Mouse (Mus musculus) splenic B cell, adult 2 months (primary cell): ENCODE measurements around the gene Zkscan5.
"Not testable (repeated sequence)": the region's sequence is repeated elsewhere in the genome, so short reads cannot be mapped to it uniquely, and the experiment has no call there.

Source experiments
- DNase-seq: peaks from one replicate; pipeline ENCODE4 v3.0.0-alpha.2; 2011; ENCODE audit warnings: low read depth, low spot score
- H3K27me3 ChIP-seq: 2 replicates; pipeline ENCODE4 v1.6.1; 2012; ENCODE audit warnings: mild to moderate bottlenecking, low read length, moderate library complexity, mixed read lengths; ENCODE audit not compliant: control insufficient read depth, poor library complexity, insufficient read depth, severe bottlenecking
- H3K36me3 ChIP-seq: 2 replicates; pipeline ENCODE4 v1.6.1; 2012; ENCODE audit warnings: mild to moderate bottlenecking, low read length, moderate library complexity, mixed read lengths; ENCODE audit not compliant: control insufficient read depth, poor library complexity, insufficient read depth, severe bottlenecking

The Zkscan5 gene

GRCm38 (mm10) chr5:145229283-145229682 lies 24.9 kb downstream of the Zkscan5 start:
- DNase-seq, H3K27me3 ChIP-seq, H3K36me3 ChIP-seq: not testable (repeated sequence)

GRCm38 (mm10) chr5:145230641-145231040 lies 26.3 kb downstream of the Zkscan5 start:
- H3K27me3 ChIP-seq, result no peaks in the 10 kb centered on the region
- no peak for DNase-seq
- 0 out of 2 replicates have a peak, but pooled peaks cover 3% of the 10 kb centered on the region for H3K36me3 ChIP-seq

GRCm38 (mm10) chr5:145231367-145231871 lies 27.1 kb downstream of the Zkscan5 start, which contains the start of gene Zfp655:
Gene Zfp655 (plus strand): TSS chr5:145231715.
- Histone ChIP-seq H3K27me3 (no peaks in the 10 kb centered on the region), H3K36me3 (peaks cover 5% of the 10 kb centered on the region; the same call in 1 of the 2 replicates)
- DNase-seq, result peak; percentile 98

GRCm38 (mm10) chr5:145231893-145232411 lies 27.6 kb downstream of the Zkscan5 start:
- no peak for DNase-seq
- Histone ChIP-seq H3K27me3 (no peaks in the 10 kb centered on the region), H3K36me3 (peaks cover 6% of the 10 kb centered on the region)

- Histone ChIP-seq H3K27me3 (no peaks in the 10 kb centered on the region), H3K36me3 (peaks cover 10% of the 10 kb centered on the region)
- peak; percentile 70 for DNase-seq
These were observed 30.3 kb downstream of the Zkscan5 start for GRCm38 (mm10) chr5:145234636-145235035.

- Histone ChIP-seq H3K36me3 (peaks cover 12% of the 10 kb centered on the region; the same call in 1 of the 2 replicates), H3K27me3 (no peaks in the 10 kb centered on the region)
- no peak for DNase-seq
These were observed 45.2 kb downstream of the Zkscan5 start for GRCm38 (mm10) chr5:145249520-145249919.
